Mouse (Mus musculus): Measurements from ENCODE around the gene Gpr179.

Gene Gpr179

DNA sequence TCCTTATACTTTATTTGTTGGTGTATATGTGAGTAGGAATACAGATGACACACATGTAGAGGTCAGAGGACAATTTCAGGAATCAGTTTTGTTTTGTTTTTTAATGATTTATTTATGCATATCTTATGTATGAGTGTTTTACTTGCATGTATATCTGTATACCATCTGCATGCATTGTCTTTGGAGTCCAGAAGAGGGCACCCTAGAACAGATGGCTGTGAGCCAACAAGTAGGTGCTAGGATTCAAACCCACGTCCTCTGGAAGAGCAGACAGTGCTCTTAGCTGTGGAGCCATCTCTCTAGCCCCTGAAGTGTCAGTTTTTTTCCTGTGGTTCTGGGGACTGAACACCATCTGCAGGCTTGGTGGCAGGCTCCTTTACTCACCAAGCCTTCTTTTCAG, 26.7 kb downstream of the Gpr179 start:
- CTCF ChIA-PET = interaction anchor here (0.6 kb wide), 1 partner anchor 48 kb away, joined by 5 read pairs; no protein-coding TSS in a partner anchor

DNA sequence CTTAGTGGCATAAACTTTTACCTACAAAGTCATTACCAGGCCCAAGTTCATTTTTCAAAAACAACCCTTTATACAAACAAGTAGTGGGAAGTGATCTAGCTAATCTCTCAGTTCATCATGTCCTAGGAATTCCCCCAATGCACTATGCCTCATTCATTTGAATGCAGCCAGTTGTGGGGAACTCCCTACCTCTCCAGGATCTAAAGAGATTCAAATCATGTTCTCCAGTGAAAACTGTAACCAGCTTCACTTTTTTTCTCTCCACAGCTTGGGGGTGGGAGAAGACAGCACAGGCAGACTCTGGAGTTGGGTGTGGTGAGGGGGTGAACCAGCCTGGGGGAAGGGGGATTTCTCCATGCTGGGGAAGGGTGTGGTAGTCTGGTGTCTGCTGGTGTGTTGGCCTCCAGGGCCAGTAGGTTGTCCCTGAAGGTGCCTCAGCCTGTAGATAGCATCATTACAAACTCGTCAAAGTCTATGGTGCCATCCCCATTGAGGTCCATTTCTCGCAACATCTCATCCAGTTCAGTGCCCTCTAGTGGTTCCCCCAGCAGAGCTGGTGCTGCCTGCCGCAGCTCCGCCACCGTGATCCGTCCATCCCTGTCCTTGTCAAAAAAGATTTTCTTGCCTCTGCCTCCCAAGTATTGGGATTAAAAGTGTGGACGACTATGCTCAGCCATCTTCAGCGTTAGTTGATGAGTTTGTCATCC, 29.8 kb downstream of the Gpr179 start:
- CTCF ChIA-PET = interaction anchor here (0.5 kb wide), 1 partner anchor 23 kb away, joined by 3 read pairs; no protein-coding TSS in a partner anchor

DNA sequence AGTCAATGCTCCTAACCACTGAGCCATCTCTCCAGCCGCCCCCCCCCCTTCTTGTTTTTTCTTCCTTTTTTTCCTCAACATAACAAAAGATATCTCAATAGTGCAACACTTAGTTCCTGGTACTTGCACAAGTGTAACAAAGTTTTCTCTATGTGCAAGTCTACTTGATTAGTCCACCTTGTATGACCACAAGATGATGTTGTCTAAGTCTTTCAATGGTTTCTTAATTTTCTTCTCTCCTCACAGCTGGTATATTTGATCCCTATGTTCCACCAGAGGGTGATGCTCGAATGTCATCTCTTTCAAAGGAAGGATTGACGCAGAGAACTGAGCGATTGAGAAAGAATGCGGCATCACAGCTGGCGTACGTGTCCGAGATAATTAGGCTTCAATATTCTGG, 30.7 kb downstream of the Gpr179 start:
- CTCF ChIA-PET = no interaction called here

DNA sequence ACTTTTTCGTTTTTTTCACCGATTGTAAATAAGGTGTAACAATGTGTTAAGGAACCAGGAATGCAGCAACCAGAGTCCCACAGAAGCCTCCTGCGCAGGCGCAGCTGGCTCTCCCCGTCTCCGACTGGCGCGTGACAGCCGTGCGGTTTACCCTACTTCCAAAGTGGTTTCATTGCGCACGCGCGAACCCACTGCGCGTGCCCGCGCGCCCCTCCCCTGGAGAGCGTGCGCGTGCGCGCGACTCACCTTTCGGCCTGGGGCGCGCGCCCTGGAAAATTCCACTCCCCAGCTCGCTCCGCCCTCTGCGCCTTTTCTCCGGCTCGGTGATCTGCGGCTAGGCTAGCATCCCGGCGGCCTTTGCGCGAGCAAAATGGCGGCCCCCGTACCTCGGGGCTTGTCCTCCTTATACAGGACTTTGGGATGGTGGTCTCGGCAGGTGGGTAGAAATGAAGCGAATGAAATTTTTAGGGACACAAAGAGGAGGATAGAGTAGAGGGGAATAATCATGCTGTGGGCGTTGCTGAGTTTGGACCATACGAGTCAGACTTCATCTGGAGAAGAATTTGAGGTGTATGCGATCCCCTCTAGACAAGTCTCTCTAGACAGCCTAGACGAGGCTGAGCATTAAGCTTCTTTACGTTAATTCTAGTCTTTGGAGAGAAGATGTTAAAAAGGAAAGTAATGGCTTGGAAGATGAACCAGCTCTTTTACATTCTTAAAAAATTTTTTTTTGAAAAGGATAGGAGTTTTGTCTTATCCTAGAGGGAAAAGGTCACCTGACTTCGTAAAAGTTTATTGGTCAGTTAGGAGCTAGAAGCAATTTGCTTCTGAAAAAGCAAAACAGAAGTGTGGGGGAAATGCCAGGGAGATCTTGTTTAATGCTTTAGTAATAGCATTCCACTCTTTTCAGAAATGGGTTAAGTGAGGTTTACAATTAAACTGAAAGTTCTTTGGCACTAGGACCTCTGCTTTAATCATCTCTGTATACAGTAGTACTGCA, 36.1 kb downstream of the Gpr179 start, which contains the start of gene Mrpl45:
Gene Mrpl45 (plus strand): TSS at position 213 of the 1,000 bp plus-strand sequence.
- CTCF ChIA-PET = interaction anchor here (0.6 kb wide), 1 partner anchor 1905 kb away, joined by 3 read pairs; no protein-coding TSS in a partner anchor

DNA sequence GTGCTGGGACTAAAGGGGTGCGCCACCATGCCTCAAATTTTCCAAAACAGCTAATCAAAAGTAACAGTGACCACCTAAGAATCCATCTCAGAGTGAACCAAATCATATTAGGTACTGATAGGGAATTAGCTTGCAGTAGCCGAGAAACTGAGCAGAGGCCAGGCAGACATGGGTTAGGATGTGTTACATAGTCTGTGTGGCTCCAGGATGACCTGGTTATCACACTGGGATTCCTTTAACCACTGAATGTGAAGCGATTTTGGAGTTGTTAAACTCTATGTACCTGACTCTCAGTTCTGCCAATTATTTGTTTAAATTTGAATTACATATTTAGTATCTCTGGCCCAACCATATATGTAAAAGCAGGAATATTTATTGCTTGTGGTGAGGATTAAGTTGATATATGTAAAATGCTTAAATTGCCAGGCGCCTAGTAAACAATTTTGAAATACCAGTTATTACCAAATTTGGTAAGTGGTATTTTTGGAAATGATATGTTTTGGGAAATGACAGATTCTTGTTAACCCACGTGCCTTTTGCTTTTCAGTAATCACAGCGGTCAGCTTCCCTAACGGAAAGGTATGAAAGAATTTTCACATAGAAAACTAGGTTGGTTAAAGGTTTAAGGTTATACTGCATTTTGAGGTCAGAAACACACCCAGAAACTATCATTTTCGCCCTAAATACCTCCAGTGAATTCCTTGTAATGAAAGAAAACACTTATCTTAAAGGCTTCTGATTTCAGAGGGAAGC, 37.0 kb downstream of the Gpr179 start:
- CTCF ChIA-PET = interaction anchor here (0.6 kb wide), 2 partner anchors 57 to 112 kb away, joined by 3 to 4 read pairs; no protein-coding TSS in a partner anchor

DNA sequence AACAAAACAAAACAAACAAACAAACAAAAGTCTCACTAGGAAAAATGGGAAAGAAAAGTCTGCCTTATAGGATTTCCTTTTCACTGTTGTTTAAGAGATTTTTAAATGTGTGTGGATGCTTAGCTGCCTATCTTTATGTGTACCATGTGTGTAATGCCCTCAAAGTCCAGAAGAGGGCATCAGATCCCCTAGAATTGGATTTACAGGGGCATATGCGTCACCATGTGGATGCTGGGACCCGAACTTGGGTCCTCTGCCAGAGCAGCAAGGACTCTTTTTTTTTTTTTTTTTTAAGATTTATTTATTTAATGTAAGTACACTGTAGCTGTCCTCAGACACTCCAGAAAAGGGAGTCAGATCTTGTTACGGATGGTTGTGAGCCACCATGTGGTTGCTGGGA, 37.8 kb downstream of the Gpr179 start:
- CTCF ChIA-PET = interaction anchor here (0.6 kb wide), 2 partner anchors 56 to 111 kb away, joined by 3 to 4 read pairs; no protein-coding TSS in a partner anchor

DNA sequence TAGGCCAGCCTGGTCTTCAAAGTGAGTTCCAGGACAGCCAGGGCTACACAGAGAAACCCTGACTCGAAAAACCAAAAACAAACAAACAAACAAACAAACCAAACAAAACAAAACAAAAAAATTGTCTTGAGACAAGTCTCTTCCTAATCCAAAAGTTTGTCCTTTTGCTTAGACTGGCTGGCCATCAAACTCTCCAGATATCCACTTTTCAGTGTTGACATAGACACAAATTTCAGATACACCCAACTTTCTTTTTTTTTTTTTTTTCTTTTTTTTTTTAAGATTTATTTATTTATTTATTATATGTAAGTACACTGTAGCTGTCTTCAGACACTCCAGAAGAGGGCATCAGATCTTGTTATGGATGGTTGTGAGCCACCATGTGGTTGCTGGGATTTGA, 39.0 kb downstream of the Gpr179 start:
- CTCF ChIA-PET = interaction anchor here (0.6 to 0.7 kb wide), 3 partner anchors 173 to 1402 kb away, joined by 11 to 15 read pairs (median 15); no protein-coding TSS in a partner anchor

DNA sequence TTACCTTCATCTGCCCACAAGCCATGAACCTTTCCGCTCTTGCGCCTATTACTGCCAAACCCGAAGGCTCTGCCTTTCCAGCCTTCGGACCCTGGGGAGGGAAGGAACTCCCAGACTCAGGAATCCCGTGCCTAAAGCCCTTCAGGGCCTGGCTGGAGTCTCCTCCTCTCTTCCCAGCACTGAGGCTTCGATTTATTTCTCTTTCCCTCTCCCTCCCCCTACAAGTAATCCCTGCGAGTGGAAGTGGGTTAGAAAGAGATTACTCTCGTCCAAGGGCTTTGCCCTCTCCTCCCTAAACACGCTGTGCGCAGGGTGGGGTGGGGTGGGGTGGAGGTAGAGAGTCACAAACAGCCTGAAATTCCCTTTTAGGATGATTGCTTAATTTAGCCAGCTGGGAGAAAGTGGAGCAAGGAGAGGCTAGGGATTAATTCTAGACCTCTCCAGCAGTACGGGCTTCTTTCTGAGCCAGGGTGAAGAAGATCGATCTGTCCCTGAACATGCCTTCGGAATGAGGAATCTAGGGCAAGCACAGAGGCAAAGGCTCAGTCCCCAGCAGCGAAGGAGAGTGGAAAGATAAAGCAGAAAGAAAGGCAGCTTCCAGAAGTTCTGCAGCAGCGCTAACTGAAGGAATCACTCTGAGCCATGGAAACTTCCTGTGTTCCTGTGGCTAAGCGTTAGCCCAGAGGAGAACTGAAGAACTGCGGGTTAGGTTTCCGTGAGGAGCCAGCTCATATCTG, 40.8 kb downstream of the Gpr179 start:
- CTCF ChIA-PET = interaction anchor here (0.9 to 1.1 kb wide), 2 partner anchors 25 to 31 kb away, joined by 7 to 9 read pairs; no protein-coding TSS in a partner anchor

DNA sequence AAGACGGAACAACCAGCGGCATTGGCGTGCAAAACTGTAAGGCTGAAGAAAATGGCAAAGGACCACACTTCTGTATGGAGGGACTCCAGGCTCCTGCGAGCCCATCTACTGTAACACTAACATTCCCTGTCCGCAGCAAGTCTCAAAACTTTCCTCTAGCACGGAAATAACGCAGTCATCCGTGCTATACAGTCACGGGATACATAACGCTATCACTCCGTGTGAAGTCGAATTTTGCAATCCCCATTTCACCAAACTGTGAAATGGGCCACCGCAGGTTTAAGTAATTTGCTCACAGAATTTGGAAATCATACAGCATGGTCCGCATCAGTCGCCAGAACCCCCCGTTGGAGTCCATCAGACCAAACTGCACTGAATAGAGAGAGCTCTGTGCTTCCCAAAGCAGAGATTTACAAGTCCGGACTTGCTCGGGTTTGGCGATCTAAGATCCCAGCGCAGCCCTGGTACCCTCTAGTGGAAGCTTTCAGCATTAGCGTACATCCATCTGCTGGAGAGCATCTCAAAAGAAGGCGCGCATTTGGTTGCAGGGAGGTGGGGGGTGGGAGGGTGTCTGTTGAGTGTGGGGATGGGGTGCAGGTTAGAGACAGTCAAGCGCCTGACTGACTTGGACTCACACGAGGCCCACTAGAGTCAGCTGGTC, 41.8 kb downstream of the Gpr179 start:
- CTCF ChIA-PET = interaction anchor here (0.7 to 0.9 kb wide), 2 partner anchors 24 to 1046 kb away, joined by 6 to 7 read pairs; no protein-coding TSS in a partner anchor

DNA sequence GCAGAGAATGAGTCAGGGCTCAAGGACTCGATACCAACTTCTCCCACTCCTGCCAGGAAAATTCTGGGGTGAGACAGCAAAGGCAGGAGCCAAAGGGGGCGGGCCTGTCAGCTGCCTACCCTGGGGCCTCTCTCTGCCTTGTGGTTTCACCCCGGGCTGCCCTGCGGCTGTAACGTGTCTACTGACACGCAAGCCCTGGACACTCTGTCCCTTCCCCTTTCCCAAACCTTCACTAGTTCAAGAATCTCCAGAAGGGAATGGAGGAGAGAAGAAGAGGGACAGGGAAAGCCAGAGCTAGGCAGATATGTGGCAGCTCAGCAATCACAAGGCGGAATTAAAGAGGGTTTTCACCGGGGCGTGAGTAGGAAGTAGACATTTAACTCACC, 42.4 kb downstream of the Gpr179 start:
- CTCF ChIA-PET = no interaction called here

DNA sequence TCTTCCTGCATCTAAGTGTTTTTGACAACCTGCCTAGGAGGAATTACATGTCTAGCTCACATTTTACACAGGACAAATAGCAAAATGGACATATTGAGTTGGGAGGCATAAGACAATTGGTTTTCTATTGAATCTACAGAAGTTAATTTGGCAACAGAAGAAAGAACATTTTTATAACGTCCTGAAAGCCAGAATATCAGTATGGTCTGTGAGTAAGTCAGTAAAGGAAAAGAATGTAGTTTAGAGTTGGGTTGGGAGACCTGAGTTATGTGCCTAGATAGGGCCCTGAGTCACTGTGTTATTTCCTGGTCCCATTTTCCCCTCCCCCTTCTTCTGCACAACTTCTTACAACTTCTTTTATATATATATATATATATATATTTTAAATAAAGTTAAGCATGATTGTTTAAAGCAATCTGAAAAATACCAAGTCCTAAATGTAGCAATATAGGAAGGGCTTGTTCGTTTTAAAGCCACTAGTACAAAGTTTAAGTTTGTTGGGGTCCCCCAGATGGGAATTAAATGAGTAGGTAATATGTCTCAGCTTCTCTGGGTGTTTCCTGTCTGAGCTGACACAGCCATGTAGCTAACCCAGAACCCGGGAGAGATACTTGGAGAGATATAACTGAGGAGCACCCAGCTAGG, 42.9 kb downstream of the Gpr179 start:
- CTCF ChIA-PET = interaction anchor here (0.7 kb wide), 1 partner anchor 377 kb away, joined by 21 read pairs; the partner anchor contains the start of gene Cisd3

DNA sequence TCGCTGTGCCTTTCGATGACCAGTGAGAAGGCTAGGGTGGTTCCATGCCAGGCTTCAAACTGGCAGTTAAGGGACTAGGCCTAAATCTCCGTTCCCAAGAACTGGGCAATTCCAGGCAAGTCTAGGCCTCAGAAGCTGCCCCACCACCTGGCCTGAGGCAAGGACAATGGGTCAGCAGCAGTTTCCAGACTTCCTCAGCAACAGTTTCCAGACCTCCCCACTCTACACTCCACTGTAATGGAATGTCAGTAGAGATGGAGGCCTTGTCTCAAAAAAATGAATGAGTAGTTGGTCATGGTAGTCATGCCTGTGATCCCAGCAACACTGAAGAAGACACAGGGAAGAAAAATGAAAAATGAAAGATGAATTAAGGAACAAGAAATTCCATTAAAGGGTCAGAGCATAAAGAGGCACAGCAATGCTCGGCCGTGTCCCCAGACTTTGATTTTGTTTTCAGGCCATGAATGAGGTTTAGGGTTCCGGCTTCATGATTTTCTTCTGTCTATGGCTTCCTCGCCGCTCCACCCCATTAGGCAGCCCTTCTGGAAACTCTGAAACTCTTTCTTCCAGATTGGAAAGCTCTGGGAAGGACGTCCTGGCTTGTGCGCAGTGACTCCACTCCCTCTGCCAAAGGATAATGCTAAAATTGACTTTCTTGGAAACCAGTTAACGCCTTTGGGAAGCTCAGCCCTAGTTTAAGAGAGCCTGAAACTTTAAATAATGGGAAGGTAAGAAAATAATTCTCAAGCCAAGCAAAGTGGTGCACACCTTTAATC, 44.4 kb downstream of the Gpr179 start:
- CTCF ChIA-PET = no interaction called here

DNA sequence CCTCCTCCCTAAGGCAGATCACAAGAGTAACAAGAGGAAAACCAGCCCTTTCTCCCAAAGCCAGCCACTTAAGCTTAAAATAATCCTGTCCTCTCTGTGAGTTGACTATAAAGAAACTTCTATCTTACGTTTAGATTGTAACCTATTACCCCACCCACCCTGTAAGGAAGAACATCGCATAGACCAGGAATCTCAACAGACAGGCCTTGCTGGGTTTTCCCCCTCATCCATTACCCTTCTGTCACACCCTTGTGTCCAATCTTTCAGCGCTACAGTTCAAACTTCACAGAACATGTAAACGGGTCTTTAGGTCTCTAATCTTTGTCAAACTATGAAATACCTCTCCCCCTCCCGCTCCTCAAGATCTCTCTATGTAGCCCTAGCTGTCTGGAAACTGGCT, 47.2 kb downstream of the Gpr179 start:
- CTCF ChIA-PET = no interaction called here

DNA sequence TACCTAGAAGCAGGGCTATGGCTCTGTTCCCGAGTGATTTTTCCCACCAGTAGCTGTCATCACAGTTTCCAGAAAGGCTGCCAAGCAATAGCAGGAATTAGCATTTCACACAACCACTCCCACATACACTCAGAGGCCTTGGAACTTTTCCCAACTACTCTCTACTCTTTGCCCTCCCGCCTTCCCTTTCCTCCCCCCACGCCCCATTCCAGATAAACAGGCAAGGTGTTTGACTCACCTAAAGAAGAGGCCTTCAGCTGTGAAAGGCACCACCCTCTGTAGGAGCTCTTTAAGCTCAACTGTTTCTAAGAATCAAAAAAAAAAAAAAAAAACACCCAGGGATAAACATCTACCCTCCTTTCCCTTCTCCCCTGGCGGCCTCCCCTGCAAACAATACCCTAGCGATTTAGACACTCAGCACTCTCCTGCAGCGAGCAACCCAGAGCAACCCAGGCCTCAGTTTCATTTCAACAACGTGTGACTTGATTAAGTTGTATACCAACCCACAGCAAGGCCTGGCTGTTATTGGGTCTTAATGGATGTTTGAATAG, 49.6 kb downstream of the Gpr179 start:
- CTCF ChIA-PET = interaction anchor here (0.6 kb wide), 1 partner anchor 9 kb away, joined by 3 read pairs; no protein-coding TSS in a partner anchor

DNA sequence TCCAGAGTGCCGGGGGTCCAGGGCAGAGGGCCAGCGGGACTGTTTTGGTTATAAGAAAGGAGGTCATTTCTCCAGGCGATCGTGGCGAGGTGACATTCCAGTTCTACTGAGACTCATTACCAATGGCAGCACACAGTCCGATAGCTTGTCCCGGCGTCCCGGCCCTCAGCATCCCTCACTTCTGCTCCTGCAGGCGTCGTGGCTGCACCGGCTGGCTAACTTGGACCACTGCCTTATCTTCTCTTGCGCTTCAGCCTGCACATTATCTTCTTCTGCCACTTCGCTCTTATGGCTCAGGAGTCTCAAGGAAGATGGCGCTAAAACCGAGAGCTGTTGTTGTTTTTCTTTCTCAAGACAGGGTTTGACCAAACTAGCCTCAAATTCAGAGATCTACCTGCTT, 50.5 kb downstream of the Gpr179 start:
- CTCF ChIA-PET = interaction anchor here (0.6 to 0.7 kb wide), 2 partner anchors 8 to 315 kb away, joined by 3 read pairs; no protein-coding TSS in a partner anchor

DNA sequence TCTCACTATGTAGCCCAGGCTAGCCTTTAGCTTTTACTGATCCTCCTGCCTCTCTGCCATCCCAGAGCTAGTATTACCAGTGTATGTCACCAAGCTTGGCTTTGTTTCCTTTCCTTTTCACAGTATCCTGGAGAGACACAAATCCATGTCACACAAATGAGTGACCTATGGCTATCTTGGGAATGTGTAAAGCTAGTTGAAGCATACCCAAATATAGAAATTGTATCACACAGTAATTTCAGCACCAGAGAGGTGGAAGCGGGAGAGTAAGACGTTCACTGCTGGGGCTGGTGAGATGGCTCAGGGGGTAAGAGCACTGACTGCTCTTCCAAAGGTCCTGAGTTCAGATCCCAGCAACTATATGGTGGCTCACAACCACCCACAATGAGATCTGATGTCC, 51.9 kb downstream of the Gpr179 start:
- CTCF ChIA-PET = no interaction called here

DNA sequence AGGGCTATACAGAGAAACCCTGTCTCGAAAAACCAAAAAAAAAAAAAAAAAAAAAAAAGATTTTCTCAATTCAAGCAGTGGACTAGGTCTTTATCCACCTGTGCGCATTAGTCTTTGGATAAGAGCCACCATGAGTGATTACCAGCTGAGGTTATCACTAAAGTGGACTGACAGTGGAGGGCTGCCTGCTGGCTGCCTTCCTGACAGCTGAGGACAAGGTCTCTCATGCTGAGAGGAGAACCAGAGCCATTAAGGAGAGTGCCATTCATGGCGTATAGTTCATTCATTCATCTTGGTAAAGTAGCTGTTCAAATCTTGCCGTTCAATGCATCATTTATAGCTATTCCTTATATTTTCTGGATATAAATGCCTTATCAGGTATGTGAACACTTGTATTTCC, 55.3 kb downstream of the Gpr179 start:
- CTCF ChIA-PET = no interaction called here

DNA sequence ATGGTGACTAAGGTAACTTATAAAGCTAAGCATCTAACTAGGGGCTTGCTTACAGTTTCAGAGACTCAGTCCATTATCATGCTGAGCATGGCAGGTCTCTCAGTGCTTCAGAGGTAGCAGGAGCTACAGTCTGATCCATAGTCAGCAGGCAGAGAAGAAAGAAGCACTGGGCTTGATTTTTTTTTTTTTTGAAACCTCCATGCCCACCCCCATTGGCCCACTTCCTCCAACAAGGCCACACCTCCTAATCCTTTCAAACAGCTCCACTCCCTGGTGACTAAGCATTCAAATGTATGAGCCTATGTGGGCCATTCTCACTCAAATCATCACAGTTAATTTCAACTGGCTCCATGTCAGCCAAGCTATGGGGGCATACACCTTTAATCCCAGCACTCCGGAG, 59.1 kb downstream of the Gpr179 start:
- CTCF ChIA-PET = interaction anchor here (0.6 to 0.7 kb wide), 2 partner anchors 449 to 1365 kb away, joined by 3 to 5 read pairs; no protein-coding TSS in a partner anchor
